Mouse (Mus musculus): ENCODE results near the gene Cryge.

Gene Cryge

DNA sequence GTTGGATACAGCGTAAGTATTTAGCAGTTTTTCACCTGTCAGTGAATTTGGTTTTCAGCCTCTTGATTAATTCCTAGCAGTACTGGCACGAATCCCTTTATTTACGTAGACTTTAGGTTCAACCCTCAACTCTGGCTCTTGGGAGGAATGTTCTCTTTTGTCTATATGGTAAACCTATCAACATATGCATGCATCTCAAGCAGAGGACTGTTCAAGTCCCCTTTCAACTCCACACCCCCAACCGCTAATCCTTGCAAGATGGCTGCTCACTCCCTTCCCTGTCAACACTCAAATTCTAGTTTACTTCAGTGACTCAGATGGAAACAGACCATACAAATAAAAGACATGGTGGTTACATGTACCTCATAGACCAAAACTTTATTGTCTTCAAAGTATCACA is 38.2 kb downstream of the Cryge start:
- in situ Hi-C loops (cut with MboI, MseI): loop anchor here (25.0 kb wide), 1 partner anchor 1350 kb away; no protein-coding TSS in a partner anchor

DNA sequence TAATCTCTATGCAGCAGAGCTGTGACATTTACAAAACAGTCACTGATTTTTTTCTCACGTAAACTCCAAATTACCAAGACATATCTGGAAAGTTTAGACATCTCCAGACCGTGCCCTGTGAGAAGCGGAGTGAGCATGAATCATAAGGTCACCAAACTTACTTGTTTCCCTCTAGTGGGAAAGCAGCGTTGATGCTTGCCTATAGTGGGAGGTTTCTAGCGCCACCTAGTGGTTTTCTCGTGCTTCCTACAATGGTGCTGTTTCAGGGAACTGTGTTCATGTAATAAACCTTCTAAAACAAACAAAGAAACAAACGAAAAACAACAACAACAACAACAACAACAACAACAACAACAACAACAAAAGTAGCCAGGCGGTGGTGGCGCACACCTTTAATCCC is 40.8 kb downstream of the Cryge start:
- in situ Hi-C loops (cut with MboI, MseI): loop anchor here (25.0 kb wide), 1 partner anchor 1348 kb away; no protein-coding TSS in a partner anchor

GRCm38 (mm10) chr1:65005575-65005974 is 45.4 kb downstream of the Cryge start:
- in situ Hi-C loops (cut with MboI, MseI): loop anchor here (25.0 kb wide), 1 partner anchor 1343 kb away; no protein-coding TSS in a partner anchor

DNA sequence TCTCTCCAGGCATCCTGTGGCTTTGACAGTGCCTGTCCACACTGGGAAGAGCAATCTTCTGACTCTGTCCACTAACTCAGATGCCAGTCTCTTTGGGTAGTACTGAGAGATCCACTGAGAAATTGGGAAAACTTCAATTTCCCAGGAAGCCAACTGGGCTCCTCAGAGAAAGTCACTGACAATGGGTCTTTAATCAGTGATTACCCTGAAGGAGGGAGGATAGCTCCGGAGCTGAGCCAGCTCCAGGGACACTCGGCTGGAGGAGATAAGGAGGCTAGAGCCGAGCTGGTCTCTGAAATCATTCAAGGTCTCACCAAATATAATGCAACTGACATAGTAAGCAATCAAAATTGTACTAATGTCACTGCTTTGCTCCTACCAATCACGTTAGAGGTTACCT is 46.4 kb downstream of the Cryge start:
- in situ Hi-C loops (cut with MboI, MseI): loop anchor here (25.0 kb wide), 1 partner anchor 1342 kb away; no protein-coding TSS in a partner anchor
